Mouse (Mus musculus) thymus, adult 2 months (tissue): Measurements from ENCODE around the gene Mdga1. TPM values are rescaled to one million over a fixed set of nuclear protein-coding genes. Genes with fewer than 3 reads are reported as not detected.

Experiments used
- DNase-seq: peaks from one replicate; pipeline ENCODE4 v3.0.0; 2021
- H3K27ac ChIP-seq: fragments of 200-500 bp; 2 replicates; pipeline ENCODE4 v1.5.1; 2012; ENCODE audit warnings: low read length, control low read depth; ENCODE audit not compliant: control insufficient read depth, insufficient read depth
- H3K27me3 ChIP-seq: fragments of 200-500 bp; 2 replicates; pipeline ENCODE4 v1.6.1; 2012; ENCODE audit warnings: mild to moderate bottlenecking, low read length, moderate library complexity, mixed read lengths; ENCODE audit not compliant: control insufficient read depth, insufficient read depth
- H3K36me3 ChIP-seq: fragments of 200-500 bp; 2 replicates; pipeline ENCODE4 v1.6.1; 2012; ENCODE audit warnings: mild to moderate bottlenecking, low read length, moderate library complexity; ENCODE audit not compliant: control insufficient read depth, insufficient read depth
- H3K4me1 ChIP-seq: fragments of 200-500 bp; replicated peaks from 2 replicates; pipeline ENCODE4 v1.6.1; 2012; ENCODE audit warnings: low read length; ENCODE audit not compliant: control insufficient read depth, insufficient read depth
- H3K4me3 ChIP-seq: fragments of 200-500 bp; 2 replicates; pipeline ENCODE4 v1.5.1; 2012; ENCODE audit warnings: mild to moderate bottlenecking, low read length, control low read depth, moderate library complexity; ENCODE audit not compliant: control insufficient read depth, insufficient read depth
- CTCF ChIP-seq: fragments of 200-500 bp; IDR thresholded peaks from 2 replicates; pipeline ENCODE4 v1.5.1; 2012; ENCODE audit warnings: mild to moderate bottlenecking, control low read depth, low read length, moderate library complexity, borderline replicate concordance; ENCODE audit not compliant: control insufficient read depth, poor library complexity, insufficient read depth; ENCODE audit errors: extremely low read depth
- POLR2A ChIP-seq: fragments of 200-500 bp; IDR thresholded peaks from 2 replicates; pipeline ENCODE4 v1.6.1; 2012; ENCODE audit warnings: mild to moderate bottlenecking, low read length, control low read depth, moderate library complexity; ENCODE audit not compliant: control insufficient read depth, poor library complexity, insufficient read depth; ENCODE audit errors: extremely low read depth
- WGBS: fragments of 180-500 bp; shearing (Covaris S2); methylation state at CpG from one replicate; pipeline ENCODE4 v1.1.7; 2018; 5-methylcytosine and 5-hydroxymethylcytosine counted together
- polyA plus RNA-seq: library from polyadenylated mRNA; depleted of rRNA; stranded (reverse); fragments of >200 nt; gene quantifications from 2 replicates; pipeline ENCODE4 v1.2.3, GENCODE M21; 2012

Gene Mdga1
- polyA plus RNA-seq, 1 experiment: 16.1 TPM

DNA sequence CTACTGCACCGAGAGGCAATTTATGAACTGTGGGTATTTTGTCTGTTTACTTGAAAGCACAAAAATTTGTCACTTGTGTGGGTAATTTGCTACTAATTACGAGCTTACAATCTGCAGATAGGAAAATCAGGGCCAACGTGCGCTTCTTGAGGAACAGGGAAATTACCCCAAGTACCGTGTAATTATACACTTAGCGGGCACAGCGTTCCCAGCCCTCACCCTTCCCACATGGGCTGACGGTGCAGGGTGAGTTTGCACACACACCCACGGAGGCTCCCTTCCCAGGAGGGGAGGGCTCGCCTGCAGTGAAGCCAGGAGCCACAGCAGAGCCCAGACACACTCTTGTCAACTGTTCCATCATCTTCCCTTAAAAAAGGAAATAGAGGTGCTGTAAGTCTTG lies 54.1 kb downstream of the Mdga1 start:
- no peak for DNase-seq
- no peak for TF ChIP-seq CTCF
- no peak for TF ChIP-seq POLR2A
- 89% methylated on average over 10 of the region's 10 CpGs for WGBS
- no peaks in the 10 kb centered on the region for H3K36me3 ChIP-seq
- no peak overlapping the region for H3K4me3 ChIP-seq
- H3K27ac ChIP-seq: no peak overlapping the region
- peaks cover 10% of the 10 kb centered on the region for H3K4me1 ChIP-seq
- no peaks in the 10 kb centered on the region for H3K27me3 ChIP-seq

DNA sequence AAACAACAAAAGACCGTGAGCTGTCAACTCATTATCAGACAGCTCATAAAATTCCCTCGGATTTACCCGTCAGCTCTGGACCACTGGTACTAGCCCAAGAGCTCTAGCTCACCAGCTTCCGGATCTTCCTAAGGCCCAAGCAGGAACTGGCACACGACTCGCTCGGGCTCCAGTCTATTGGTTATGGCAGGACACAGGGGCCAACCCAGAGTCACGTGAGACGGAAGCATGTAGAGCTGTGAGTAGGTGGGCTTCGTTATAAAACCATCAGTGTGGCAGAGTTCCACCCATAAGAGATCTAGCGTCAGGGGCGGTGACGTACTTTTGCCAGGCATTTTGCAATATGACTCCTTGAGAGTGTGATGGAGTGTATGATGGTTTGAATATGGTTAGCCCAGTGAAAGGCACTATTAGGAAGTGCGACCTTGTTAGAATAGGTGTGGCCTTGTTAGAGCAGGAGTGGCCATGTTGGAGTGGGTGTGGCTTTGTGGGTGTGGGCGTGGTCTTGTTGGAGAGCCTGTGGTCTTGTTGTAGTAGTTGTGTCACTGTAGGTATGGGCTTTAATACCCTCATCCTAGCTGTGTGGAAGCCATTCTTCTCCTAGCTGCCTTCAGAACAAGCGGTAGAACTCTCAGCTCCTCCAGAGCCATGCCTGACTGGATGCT lies 56.5 kb downstream of the Mdga1 start:
- Histone ChIP-seq H3K4me3 (no peak overlapping the region), H3K27ac (no peak overlapping the region), H3K36me3 (no peaks in the 10 kb centered on the region), H3K4me1 (peaks cover 10% of the 10 kb centered on the region), H3K27me3 (no peaks in the 10 kb centered on the region)
- WGBS: 97% methylated on average over 16 of the region's 16 CpGs
- DNase-seq: no peak
- no peak for TF ChIP-seq CTCF
- no peak for TF ChIP-seq POLR2A

DNA sequence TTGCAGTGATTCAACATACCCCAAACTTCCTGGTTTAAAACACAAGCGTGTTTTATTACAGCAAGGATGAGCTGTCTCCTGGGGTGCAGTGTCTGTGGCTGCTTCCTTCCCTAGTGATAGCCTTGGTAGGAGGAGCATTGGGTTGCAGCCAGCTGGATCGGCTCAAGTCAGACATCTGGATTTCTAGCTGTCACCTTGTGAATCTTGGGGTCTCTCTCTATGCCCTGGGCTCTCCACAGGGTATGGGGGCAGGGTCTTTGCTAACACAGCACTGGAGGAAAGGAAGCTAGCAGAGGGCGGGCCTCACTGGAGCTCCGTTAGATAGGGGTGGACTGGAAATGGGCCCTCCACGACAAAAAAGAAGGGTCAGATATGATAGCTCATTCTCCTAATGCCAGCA lies 57.2 kb downstream of the Mdga1 start:
- 87% methylated on average over 5 of the region's 5 CpGs for WGBS
- TF ChIP-seq POLR2A (no peak), CTCF (no peak)
- H3K4me1 ChIP-seq: peaks cover 10% of the 10 kb centered on the region

DNA sequence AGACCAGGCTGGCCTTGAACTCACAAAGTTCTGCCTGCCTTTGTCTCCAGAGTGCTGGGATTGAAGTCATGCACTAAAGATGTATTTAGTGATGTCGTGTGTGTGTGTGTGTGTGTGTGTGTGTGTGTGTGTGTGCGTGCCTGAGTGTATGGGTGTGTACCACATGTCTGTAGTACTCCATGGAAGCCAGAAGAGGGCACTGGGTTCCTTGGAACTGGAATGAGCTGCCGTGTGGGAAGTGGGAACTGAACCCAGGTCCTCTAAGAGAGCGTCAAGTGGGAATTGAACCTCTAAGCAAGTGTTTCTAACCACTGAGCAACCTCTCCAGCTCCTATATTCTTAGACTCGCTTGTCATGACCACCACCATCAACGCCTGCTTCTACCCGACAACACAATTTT lies 60.9 kb downstream of the Mdga1 start:
- TF ChIP-seq CTCF: no peak
- TF ChIP-seq POLR2A: no peak
- H3K36me3 ChIP-seq: no peaks in the 10 kb centered on the region
- H3K4me3 ChIP-seq: no peak overlapping the region
- no peaks in the 10 kb centered on the region for H3K27me3 ChIP-seq
- H3K4me1 ChIP-seq: no peaks in the 10 kb centered on the region
- H3K27ac ChIP-seq: no peak overlapping the region
- WGBS: 97% methylated on average over 7 of the region's 7 CpGs
- DNase-seq: no peak

More for the DNA sequence above, 57.2 kb downstream of the Mdga1 start:
- H3K36me3 ChIP-seq: no peaks in the 10 kb centered on the region
- no peak overlapping the region for H3K27ac ChIP-seq
- no peaks in the 10 kb centered on the region for H3K27me3 ChIP-seq
- no peak overlapping the region for H3K4me3 ChIP-seq
- no peak for DNase-seq

DNA sequence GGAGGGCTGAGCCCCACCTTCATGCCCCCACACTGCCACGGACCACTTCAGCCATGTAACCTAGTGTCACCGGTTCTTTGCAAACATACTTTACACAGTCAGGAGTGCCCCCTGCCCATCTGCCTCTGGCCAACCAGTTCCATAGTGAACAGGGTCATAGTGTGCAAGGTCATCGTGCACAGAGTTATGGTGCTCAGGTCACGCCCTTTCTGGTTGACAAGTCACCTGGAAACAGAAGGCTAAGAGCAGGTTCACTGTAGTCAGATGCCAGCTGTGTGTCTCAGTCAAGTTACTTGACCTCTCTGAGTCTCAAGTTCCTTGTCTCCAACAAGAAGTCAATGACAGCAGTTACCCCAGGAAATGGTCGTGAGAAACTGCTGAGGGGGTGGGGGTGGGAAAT lies 65.2 kb downstream of the Mdga1 start:
- 76% methylated on average over 5 of the region's 5 CpGs for WGBS
- H3K27me3 ChIP-seq: no peaks in the 10 kb centered on the region
- no peak overlapping the region for H3K27ac ChIP-seq
- H3K36me3 ChIP-seq: no peaks in the 10 kb centered on the region
- no peak for DNase-seq
- TF ChIP-seq POLR2A: no peak
- no peak for TF ChIP-seq CTCF
- no peaks in the 10 kb centered on the region for H3K4me1 ChIP-seq
- no peak overlapping the region for H3K4me3 ChIP-seq

DNA sequence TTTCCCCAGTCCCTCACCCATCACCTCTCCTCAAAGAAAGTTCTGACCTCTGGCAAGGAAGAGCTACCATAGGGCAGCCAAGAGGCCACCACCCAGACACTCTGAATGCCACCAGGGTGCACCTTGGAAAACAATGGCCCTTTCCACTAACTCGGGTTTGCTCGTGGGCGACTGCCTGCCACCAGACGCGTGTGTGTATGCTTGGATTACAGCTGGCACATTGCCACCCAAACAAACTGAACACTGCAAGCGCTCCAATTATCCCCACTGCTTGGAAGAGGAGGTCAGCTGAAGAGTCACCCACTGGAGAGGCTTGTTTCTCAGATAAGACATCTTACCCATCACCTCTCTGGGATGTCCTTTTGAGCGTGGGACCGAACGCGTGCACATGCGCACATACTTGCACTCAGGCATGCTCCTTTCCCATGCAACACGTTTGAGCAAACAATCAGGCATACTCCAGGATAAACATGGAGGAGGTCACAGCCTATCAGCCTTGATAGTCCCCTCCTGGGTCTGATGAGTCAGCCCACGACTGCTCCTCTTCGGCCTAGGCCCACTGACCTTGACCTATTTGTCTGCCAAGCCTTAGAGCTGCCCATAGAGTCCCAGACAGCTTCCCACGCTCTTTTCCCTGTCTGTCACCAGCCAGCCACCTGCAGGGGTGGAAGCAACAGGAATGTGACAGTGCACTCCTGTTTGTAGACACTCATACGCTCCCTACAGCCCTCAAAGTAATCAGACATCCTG lies 67.3 kb downstream of the Mdga1 start:
- WGBS: 90% methylated on average over 16 of the region's 16 CpGs
- Histone ChIP-seq H3K4me3 (no peak overlapping the region), H3K36me3 (no peaks in the 10 kb centered on the region), H3K27me3 (no peaks in the 10 kb centered on the region), H3K4me1 (no peaks in the 10 kb centered on the region), H3K27ac (no peak overlapping the region)
- no peak for TF ChIP-seq POLR2A
- TF ChIP-seq CTCF: no peak
- DNase-seq: no peak
